Mouse (Mus musculus) ES-E14 (cell line): ENCODE measurements at regions not wholly inside any gene's neighbourhood (a gene's known extent, or its start where the extent isn't known, plus 50 kb on each side); places are given as distances from the start of the nearest gene placed in this dataset.

Experiments used
- DNase-seq: peaks from one replicate; pipeline ENCODE4 v3.0.0-alpha.2; 2013; ENCODE audit warnings: low read depth, low spot score
- H3K27ac ChIP-seq: 2 replicates; pipeline ENCODE4 v1.5.1; 2012; ENCODE audit warnings: low read depth, mild to moderate bottlenecking, low read length, moderate library complexity, mixed read lengths; ENCODE audit not compliant: poor library complexity, insufficient read depth, severe bottlenecking
- H3K36me3 ChIP-seq: 2 replicates; pipeline ENCODE4 v1.6.1; 2012; ENCODE audit warnings: mild to moderate bottlenecking, low read length, moderate library complexity, mixed read lengths; ENCODE audit not compliant: control insufficient read depth, poor library complexity, insufficient read depth, severe bottlenecking
- H3K4me1 ChIP-seq, 2 experiments: fragments of 150-350 bp in 1 of 2; sonication (generic) in 1 of 2; 2 replicates each; pipeline ENCODE4 v1.6.1; 2012; ENCODE audit warnings: low read length in 2 of 2, mild to moderate bottlenecking in 1 of 2, mixed read lengths in 1 of 2; ENCODE audit not compliant: control insufficient read depth in 2 of 2, insufficient read depth in 2 of 2, poor library complexity in 1 of 2
- H3K4me3 ChIP-seq, 2 experiments: fragments of 150-350 bp in 1 of 2; sonication (generic) in 1 of 2; 2 replicates each; pipeline ENCODE4 v1.5.1; 2012; ENCODE audit warnings: low read length in 2 of 2, low read depth in 1 of 2, mild to moderate bottlenecking in 1 of 2, mixed read lengths in 1 of 2; ENCODE audit not compliant: insufficient read depth in 1 of 2, poor library complexity in 1 of 2, severe bottlenecking in 1 of 2
- H3K9ac ChIP-seq: 2 replicates; pipeline ENCODE4 v1.6.1; 2012; ENCODE audit warnings: low read depth, mild to moderate bottlenecking, low read length, mixed read lengths; ENCODE audit not compliant: poor library complexity, insufficient read depth, severe bottlenecking
- H3K9me3 ChIP-seq: fragments of 150-350 bp; sonication (generic); 2 replicates; pipeline ENCODE4 v1.6.1; 2012; ENCODE audit warnings: low read depth, mild to moderate bottlenecking, low read length; ENCODE audit not compliant: control insufficient read depth, insufficient read depth
- CHD2 ChIP-seq: IDR thresholded peaks from 2 replicates; pipeline ENCODE4 v1.6.1; 2014; ENCODE audit warnings: mild to moderate bottlenecking, low read depth, low read length, inconsistent platforms
- HCFC1 ChIP-seq: IDR thresholded peaks from 2 replicates; pipeline ENCODE4 v1.6.1; 2012; ENCODE audit warnings: low read length, inconsistent platforms, borderline replicate concordance; ENCODE audit not compliant: insufficient read depth
- MAFK ChIP-seq: IDR thresholded peaks from 2 replicates; pipeline ENCODE4 v1.6.1; 2014; ENCODE audit warnings: mild to moderate bottlenecking, low read depth, low read length, inconsistent platforms; ENCODE audit not compliant: insufficient read depth
- ZC3H11A ChIP-seq: IDR thresholded peaks from 2 replicates; pipeline ENCODE4 v1.6.1; 2012; ENCODE audit warnings: low read depth, mild to moderate bottlenecking, inconsistent platforms, low read length, borderline replicate concordance
- ZNF384 ChIP-seq: IDR thresholded peaks from 2 replicates; pipeline ENCODE4 v1.6.1; 2012; ENCODE audit warnings: low read depth, low read length, inconsistent platforms
- in situ Hi-C, 2 experiments: fragments of 600-800 bp; cut with MboI; formaldehyde crosslinking; loops; one replicate each; pipeline ENCODE4 v1.15.1; 2025; ENCODE audit warnings: low sequenced_read_pairs in 2 of 2, inconsistent platforms in 1 of 2; ENCODE audit not compliant: unreplicated experiment in 2 of 2

GRCm38 (mm10) chr11:32895400-32895799, 71.0 kb upstream of the Smim23 start:
- no peak for DNase-seq
- no peaks in the 10 kb centered on the region for H3K4me1 ChIP-seq
- H3K36me3 ChIP-seq = no peaks in the 10 kb centered on the region
- in situ Hi-C loops = no loop called here
- TF ChIP-seq CHD2 = no peak
- no peak for TF ChIP-seq HCFC1
- TF ChIP-seq MAFK = no peak
- TF ChIP-seq ZC3H11A = no peak
- no peak for TF ChIP-seq ZNF384
- no peak overlapping the region for H3K9ac ChIP-seq
- H3K27ac ChIP-seq = no peak overlapping the region
- no peak overlapping the region for H3K4me3 ChIP-seq
- no peaks in the 10 kb centered on the region for H3K9me3 ChIP-seq

GRCm38 (mm10) chr11:32893146-32893903, 68.9 kb upstream of the Smim23 start:
- in situ Hi-C loops = no loop called here
- no peak overlapping the region for H3K9ac ChIP-seq
- H3K9me3 ChIP-seq = no peaks in the 10 kb centered on the region
- TF ChIP-seq ZNF384 (no peak), MAFK (no peak), CHD2 (no peak), ZC3H11A (no peak), HCFC1 (no peak)
- no peaks in the 10 kb centered on the region for H3K36me3 ChIP-seq
- H3K27ac ChIP-seq = no peak overlapping the region
- H3K4me3 ChIP-seq = no peak overlapping the region
- H3K4me1 ChIP-seq = no peaks in the 10 kb centered on the region
- no peak for DNase-seq

- DNase-seq = no peak
- no peaks in the 10 kb centered on the region for H3K9me3 ChIP-seq
- H3K36me3 ChIP-seq = no peaks in the 10 kb centered on the region
- H3K27ac ChIP-seq = no peak overlapping the region
- no peak overlapping the region for H3K9ac ChIP-seq
- TF ChIP-seq ZC3H11A (no peak), CHD2 (no peak), ZNF384 (no peak), MAFK (no peak), HCFC1 (no peak)
- in situ Hi-C loops = no loop called here
- H3K4me3 ChIP-seq = no peak overlapping the region
- H3K4me1 ChIP-seq = no peaks in the 10 kb centered on the region
These were observed 68.1 kb upstream of the Smim23 start for GRCm38 (mm10) chr11:32892496-32892895.

- no peak overlapping the region for H3K4me3 ChIP-seq
- no peak for TF ChIP-seq ZNF384
- TF ChIP-seq ZC3H11A = no peak
- TF ChIP-seq CHD2 = no peak
- TF ChIP-seq MAFK = no peak
- no peak for TF ChIP-seq HCFC1
- no peak overlapping the region for H3K9ac ChIP-seq
- no peak overlapping the region for H3K27ac ChIP-seq
- no peaks in the 10 kb centered on the region for H3K36me3 ChIP-seq
- in situ Hi-C loops = no loop called here
- no peaks in the 10 kb centered on the region for H3K4me1 ChIP-seq
- DNase-seq = peak; percentile 38
- no peaks in the 10 kb centered on the region for H3K9me3 ChIP-seq
These were observed 64.8 kb upstream of the Smim23 start for GRCm38 (mm10) chr11:32889248-32889647.

DNA sequence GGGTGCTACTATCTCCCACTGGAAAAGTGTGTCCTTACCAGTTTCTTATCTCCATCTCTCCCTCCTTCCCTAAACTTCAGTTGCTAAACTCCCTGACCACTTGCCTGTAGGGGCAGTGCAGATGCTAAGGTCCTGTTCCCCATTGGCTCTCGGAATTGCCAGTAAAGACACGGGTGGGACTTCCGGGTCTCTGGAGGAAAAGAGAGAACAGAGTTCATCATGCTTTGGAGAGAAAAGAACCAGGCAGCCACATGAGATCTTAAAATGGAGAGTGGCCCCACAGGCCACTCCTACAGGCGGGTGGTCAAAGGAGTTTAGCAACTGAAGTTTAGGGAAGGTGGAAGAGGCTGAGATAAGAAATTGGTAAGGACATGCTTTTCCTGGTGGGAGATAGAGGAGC, 60.3 kb upstream of the Smim23 start:
- Histone ChIP-seq H3K9ac (no peak overlapping the region), H3K4me1 (no peaks in the 10 kb centered on the region), H3K9me3 (no peaks in the 10 kb centered on the region), H3K4me3 (no peak overlapping the region), H3K27ac (no peak overlapping the region), H3K36me3 (no peaks in the 10 kb centered on the region)
- no peak for DNase-seq
- in situ Hi-C loops = no loop called here
- TF ChIP-seq HCFC1 (no peak), ZNF384 (no peak), CHD2 (no peak), MAFK (no peak), ZC3H11A (no peak)
